Mouse (Mus musculus): ENCODE measurements around the gene Colgalt2. TPM values are rescaled to one million over a fixed set of nuclear protein-coding genes. Genes with fewer than 3 reads are reported as not detected.

Gene Colgalt2
- polyA plus RNA-seq, 1 experiment from 2014 or later: 3.9 TPM

GRCm38 (mm10) chr1:152524098-152524892 is 124.7 kb downstream of the Colgalt2 start:
- Histone ChIP-seq H3K4me3 (replicated peaks) (no peak overlapping the region), H3K27ac (replicated peaks) (no peak overlapping the region), H3K4me2 (no peak overlapping the region), H3K9me3 (replicated peaks) (no peaks in the 10 kb centered on the region), H3K36me3 (peaks cover 16% of the 10 kb centered on the region), H3K4me1 (peaks cover 5% of the 10 kb centered on the region), H3K9ac (replicated peaks) (no peak overlapping the region), H3K27me3 (replicated peaks) (no peaks in the 10 kb centered on the region)
- ATAC-seq (ENCODE audit: low FRiP score): no peak
- WGBS: 91% methylated on average over 22 of the region's 22 CpGs

- H3K4me1 ChIP-seq: peaks cover 5% of the 10 kb centered on the region
- no peak overlapping the region; the same call in 1 of the 2 replicates for H3K27ac ChIP-seq (replicated peaks)
- H3K9ac ChIP-seq (replicated peaks): no peak overlapping the region
- WGBS: 19% methylated on average over 6 of the region's 6 CpGs
- H3K27me3 ChIP-seq (replicated peaks): no peaks in the 10 kb centered on the region
- H3K4me2 ChIP-seq: no peak overlapping the region
- no peak overlapping the region for H3K4me3 ChIP-seq (replicated peaks)
- ATAC-seq (ENCODE audit: low FRiP score): peak; percentile 89
- H3K36me3 ChIP-seq: peaks cover 16% of the 10 kb centered on the region
- H3K9me3 ChIP-seq (replicated peaks): no peaks in the 10 kb centered on the region
Measured at GRCm38 (mm10) chr1:152524987-152525648, 125.5 kb downstream of the Colgalt2 start.

- ATAC-seq (ENCODE audit: low FRiP score): no peak
- no peaks in the 10 kb centered on the region for H3K9me3 ChIP-seq (replicated peaks)
- 60% methylated on average over 9 of the region's 9 CpGs for WGBS
- no peaks in the 10 kb centered on the region for H3K27me3 ChIP-seq (replicated peaks)
- no peak overlapping the region for H3K4me2 ChIP-seq
- no peak overlapping the region for H3K27ac ChIP-seq (replicated peaks)
- peaks cover 18% of the 10 kb centered on the region for H3K36me3 ChIP-seq
- no peak overlapping the region for H3K4me3 ChIP-seq (replicated peaks)
- no peak overlapping the region for H3K9ac ChIP-seq (replicated peaks)
- H3K4me1 ChIP-seq: peaks cover 5% of the 10 kb centered on the region
Measured at GRCm38 (mm10) chr1:152526154-152526553, 126.5 kb downstream of the Colgalt2 start.

- Histone ChIP-seq H3K9ac (replicated peaks) (no peak overlapping the region), H3K4me1 (peaks cover 5% of the 10 kb centered on the region), H3K36me3 (peaks cover 13% of the 10 kb centered on the region), H3K27ac (replicated peaks) (no peak overlapping the region), H3K4me2 (no peak overlapping the region), H3K4me3 (replicated peaks) (no peak overlapping the region), H3K27me3 (replicated peaks) (no peaks in the 10 kb centered on the region), H3K9me3 (replicated peaks) (no peaks in the 10 kb centered on the region)
- WGBS: 86% methylated on average over 6 of the region's 6 CpGs
- ATAC-seq (ENCODE audit: low FRiP score): no peak
Measured at GRCm38 (mm10) chr1:152528214-152528613, 128.6 kb downstream of the Colgalt2 start.

- H3K9me3 ChIP-seq (replicated peaks): no peaks in the 10 kb centered on the region
- H3K4me3 ChIP-seq (replicated peaks): no peak overlapping the region
- H3K4me2 ChIP-seq: no peak overlapping the region
- WGBS: 89% methylated on average over 3 of the region's 3 CpGs
- ATAC-seq (ENCODE audit: low FRiP score): no peak
- H3K36me3 ChIP-seq: peaks cover 13% of the 10 kb centered on the region
- H3K9ac ChIP-seq (replicated peaks): no peak overlapping the region
- peaks cover 5% of the 10 kb centered on the region for H3K4me1 ChIP-seq
- H3K27ac ChIP-seq (replicated peaks): no peak overlapping the region
- H3K27me3 ChIP-seq (replicated peaks): no peaks in the 10 kb centered on the region
Measured at GRCm38 (mm10) chr1:152528778-152529177, 129.1 kb downstream of the Colgalt2 start.

GRCm38 (mm10) chr1:152531498-152531897 is 131.9 kb downstream of the Colgalt2 start:
- no peaks in the 10 kb centered on the region for H3K27me3 ChIP-seq (replicated peaks)
- H3K9ac ChIP-seq (replicated peaks): no peak overlapping the region
- H3K4me1 ChIP-seq: peaks cover 1% of the 10 kb centered on the region; the same call in 1 of the 2 replicates
- WGBS: 74% methylated on average over 15 of the region's 15 CpGs
- H3K4me3 ChIP-seq (replicated peaks): no peak overlapping the region
- no peak for ATAC-seq (ENCODE audit: low FRiP score)
- H3K4me2 ChIP-seq: no peak overlapping the region
- no peaks in the 10 kb centered on the region for H3K9me3 ChIP-seq (replicated peaks)
- H3K36me3 ChIP-seq: peaks cover 6% of the 10 kb centered on the region; the same call in 1 of the 2 replicates
- H3K27ac ChIP-seq (replicated peaks): no peak overlapping the region

GRCm38 (mm10) chr1:152534531-152534930 is 134.9 kb downstream of the Colgalt2 start:
- Histone ChIP-seq H3K4me2 (no peak overlapping the region), H3K4me1 (peaks cover 5% of the 10 kb centered on the region; the same call in 1 of the 2 replicates), H3K9ac (replicated peaks) (no peak overlapping the region), H3K4me3 (replicated peaks) (no peak overlapping the region), H3K9me3 (replicated peaks) (no peaks in the 10 kb centered on the region), H3K27ac (replicated peaks) (no peak overlapping the region), H3K27me3 (replicated peaks) (no peaks in the 10 kb centered on the region), H3K36me3 (peaks cover 10% of the 10 kb centered on the region; the same call in 1 of the 2 replicates)
- no peak for ATAC-seq (ENCODE audit: low FRiP score)
- WGBS: 91% methylated on average over 7 of the region's 7 CpGs

- H3K4me1 ChIP-seq: peaks cover 5% of the 10 kb centered on the region; the same call in 1 of the 2 replicates
- H3K4me3 ChIP-seq (replicated peaks): no peak overlapping the region
- H3K27ac ChIP-seq (replicated peaks): peak overlapping the region; percentile 4; the same call in 1 of the 2 replicates
- H3K9ac ChIP-seq (replicated peaks): no peak overlapping the region
- H3K36me3 ChIP-seq: 0 out of 2 replicates have a peak, but pooled peaks cover 4% of the 10 kb centered on the region
- H3K9me3 ChIP-seq (replicated peaks): no peaks in the 10 kb centered on the region
- peak; percentile 35; the same call in 1 of the 2 replicates for ATAC-seq (ENCODE audit: low FRiP score)
- no peaks in the 10 kb centered on the region for H3K27me3 ChIP-seq (replicated peaks)
- 48% methylated on average over 16 of the region's 16 CpGs for WGBS
- no peak overlapping the region for H3K4me2 ChIP-seq
Measured at GRCm38 (mm10) chr1:152536416-152537018, 136.9 kb downstream of the Colgalt2 start.

- no peak overlapping the region for H3K9ac ChIP-seq (replicated peaks)
- no peak overlapping the region for H3K4me2 ChIP-seq
- no peak for ATAC-seq (ENCODE audit: low FRiP score)
- H3K36me3 ChIP-seq: 0 out of 2 replicates have a peak, but pooled peaks cover 4% of the 10 kb centered on the region
- H3K4me3 ChIP-seq (replicated peaks): no peak overlapping the region
- peaks cover 5% of the 10 kb centered on the region; the same call in 1 of the 2 replicates for H3K4me1 ChIP-seq
- H3K27me3 ChIP-seq (replicated peaks): no peaks in the 10 kb centered on the region
- no peaks in the 10 kb centered on the region for H3K9me3 ChIP-seq (replicated peaks)
- no peak overlapping the region for H3K27ac ChIP-seq (replicated peaks)
- WGBS: 72% methylated on average over 13 of the region's 13 CpGs
Measured at GRCm38 (mm10) chr1:152537186-152537585, 137.6 kb downstream of the Colgalt2 start.

- 93% methylated on average over 4 of the region's 4 CpGs for WGBS
Measured at GRCm38 (mm10) chr1:152538817-152539216, 139.2 kb downstream of the Colgalt2 start.

GRCm38 (mm10) chr1:152540304-152540887 is 140.8 kb downstream of the Colgalt2 start:
- Histone ChIP-seq H3K4me1 (peaks cover 5% of the 10 kb centered on the region; the same call in 1 of the 2 replicates), H3K27me3 (replicated peaks) (no peaks in the 10 kb centered on the region), H3K27ac (replicated peaks) (no peak overlapping the region), H3K9ac (replicated peaks) (no peak overlapping the region), H3K9me3 (replicated peaks) (no peaks in the 10 kb centered on the region), H3K4me3 (replicated peaks) (no peak overlapping the region), H3K36me3 (peaks cover 22% of the 10 kb centered on the region), H3K4me2 (no peak overlapping the region)
- ATAC-seq (ENCODE audit: low FRiP score): no peak
- WGBS: 95% methylated on average over 3 of the region's 3 CpGs

More at GRCm38 (mm10) chr1:152538817-152539216, 139.2 kb downstream of the Colgalt2 start:
- H3K4me2 ChIP-seq: no peak overlapping the region
- H3K27ac ChIP-seq (replicated peaks): no peak overlapping the region
- no peaks in the 10 kb centered on the region for H3K27me3 ChIP-seq (replicated peaks)
- ATAC-seq (ENCODE audit: low FRiP score): no peak
- no peaks in the 10 kb centered on the region for H3K9me3 ChIP-seq (replicated peaks)
- peaks cover 5% of the 10 kb centered on the region; the same call in 1 of the 2 replicates for H3K4me1 ChIP-seq
- peaks cover 14% of the 10 kb centered on the region; the same call in 1 of the 2 replicates for H3K36me3 ChIP-seq
- H3K4me3 ChIP-seq (replicated peaks): no peak overlapping the region
- H3K9ac ChIP-seq (replicated peaks): no peak overlapping the region
